Mouse (Mus musculus): ENCODE measurements around the gene Tmem207. TPM values are rescaled to one million over a fixed set of nuclear protein-coding genes. Genes with fewer than 3 reads are reported as not detected.
A peak's percentile ranks its signal among the peaks of the same experiment; 100 is the strongest.

The Tmem207 gene
- not detected for total RNA-seq (2021)
- long read RNA-seq, experiment 1 = 0 reads
- long read RNA-seq, experiment 2 = 0 reads

DNA sequence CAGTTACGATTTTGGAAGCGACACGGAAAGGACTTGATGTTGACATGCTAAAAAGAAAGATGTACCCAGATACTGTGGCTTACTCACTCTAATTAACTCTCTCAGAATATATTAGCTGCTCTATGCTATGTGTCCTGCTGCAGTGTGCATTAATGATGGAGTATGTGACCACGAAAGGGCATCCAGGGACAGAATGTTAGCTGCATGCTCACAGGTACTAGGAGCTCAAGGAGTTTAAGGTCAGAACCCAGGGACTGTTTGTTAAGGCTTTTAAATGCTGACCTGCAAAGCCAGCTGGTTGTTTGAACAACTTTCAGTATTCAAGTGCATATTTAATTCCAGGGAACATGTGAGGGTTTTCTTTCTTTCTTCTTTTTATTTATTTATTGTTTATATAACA is at the start of gene Tmem207:
Gene Tmem207 (minus strand): TSS at position 101 of the 400 bp plus-strand sequence.
- Histone ChIP-seq H3K27ac (no peak within 1 kb of the TSS), H3K4me3 (no peak within 1 kb of the TSS)
- TF ChIP-seq CTCF (IDR thresholded peaks at IDR 0.05) = no peak
- DNase-seq (ENCODE audit: extremely low spot score in 1 of 2, low spot score in 2 of 2) = no peak
- intact Hi-C loops (cut with DNase I) = no loop called here

GRCm38 (mm10) chr16:26574173-26574572 is 47.6 kb upstream of the Tmem207 start:
- H3K4me3 ChIP-seq = no peak overlapping the region
- TF ChIP-seq CTCF (IDR thresholded peaks at IDR 0.05) = no peak
- intact Hi-C loops (cut with DNase I) = no loop called here
- no peak for DNase-seq (ENCODE audit: extremely low spot score in 1 of 2, low spot score in 2 of 2)
- H3K27ac ChIP-seq = no peak overlapping the region

GRCm38 (mm10) chr16:26571836-26572235 is 45.3 kb upstream of the Tmem207 start:
- no peak for TF ChIP-seq CTCF (IDR thresholded peaks at IDR 0.05)
- intact Hi-C loops (cut with DNase I) = no loop called here
- H3K27ac ChIP-seq = no peak overlapping the region
- no peak for DNase-seq (ENCODE audit: extremely low spot score in 1 of 2, low spot score in 2 of 2)
- no peak overlapping the region for H3K4me3 ChIP-seq

- no peak for TF ChIP-seq CTCF (IDR thresholded peaks at IDR 0.05)
- DNase-seq (ENCODE audit: extremely low spot score in 1 of 2, low spot score in 2 of 2) = no peak
- Histone ChIP-seq H3K4me3 (no peak overlapping the region), H3K27ac (no peak overlapping the region)
- intact Hi-C loops (cut with DNase I) = no loop called here
Observed at GRCm38 (mm10) chr16:26569387-26569978, 42.9 kb upstream of the Tmem207 start.

GRCm38 (mm10) chr16:26562771-26563170 is 36.2 kb upstream of the Tmem207 start:
- TF ChIP-seq CTCF (IDR thresholded peaks at IDR 0.05) = no peak
- intact Hi-C loops (cut with DNase I) = no loop called here

DNA sequence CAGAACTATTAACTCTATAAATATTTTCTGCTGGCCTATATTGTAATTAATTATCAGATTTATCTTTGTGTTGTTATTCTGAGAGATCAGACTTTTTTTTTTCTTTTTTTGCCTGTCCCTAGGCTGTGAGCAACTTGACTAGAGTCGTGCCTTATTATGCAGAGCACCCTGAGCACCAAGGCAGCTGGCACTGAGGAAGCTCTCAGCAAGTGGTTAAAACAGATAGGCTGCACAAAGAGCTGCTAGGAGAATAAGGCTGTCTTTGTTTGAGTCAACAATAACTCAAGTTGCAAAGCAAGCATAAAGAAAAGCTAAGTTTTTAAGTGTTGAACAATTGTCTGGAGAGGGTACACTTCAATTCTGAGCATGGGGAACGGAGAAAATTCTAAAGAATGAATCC is 35.2 kb upstream of the Tmem207 start:
- no peak for TF ChIP-seq CTCF (IDR thresholded peaks at IDR 0.05)
- H3K4me3 ChIP-seq = no peak overlapping the region
- no peak overlapping the region for H3K27ac ChIP-seq
- no peak for DNase-seq (ENCODE audit: extremely low spot score in 1 of 2, low spot score in 2 of 2)
- intact Hi-C loops (cut with DNase I) = no loop called here

More at GRCm38 (mm10) chr16:26562771-26563170, 36.2 kb upstream of the Tmem207 start:
- no peak for DNase-seq (ENCODE audit: extremely low spot score in 1 of 2, low spot score in 2 of 2)
- H3K27ac ChIP-seq = no peak overlapping the region
- no peak overlapping the region for H3K4me3 ChIP-seq

DNA sequence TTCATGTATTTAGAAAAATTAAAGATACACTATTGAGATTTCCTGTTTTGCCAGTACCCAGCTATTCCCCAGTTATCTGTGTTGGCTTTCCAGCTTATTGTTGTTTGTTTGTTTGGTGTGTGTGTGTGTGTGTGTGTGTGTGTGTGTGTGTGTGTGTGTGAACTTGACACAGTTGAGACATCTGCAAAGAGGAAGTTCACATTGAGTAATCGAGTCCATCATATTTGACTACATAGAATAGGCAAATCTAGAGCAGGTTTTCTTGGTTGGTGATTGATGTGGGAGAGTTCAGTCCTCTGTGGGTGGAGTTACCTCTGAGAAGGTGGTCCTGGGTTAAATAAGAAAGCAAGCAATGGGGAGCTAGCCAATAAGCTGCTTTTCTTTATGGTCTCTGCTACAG is 32.2 kb upstream of the Tmem207 start:
- no peak overlapping the region for H3K27ac ChIP-seq
- DNase-seq (ENCODE audit: extremely low spot score in 1 of 2, low spot score in 2 of 2) = no peak
- H3K4me3 ChIP-seq = no peak overlapping the region
- intact Hi-C loops (cut with DNase I) = no loop called here
- no peak for TF ChIP-seq CTCF (IDR thresholded peaks at IDR 0.05)

- intact Hi-C loops (cut with DNase I) = no loop called here
- no peak for TF ChIP-seq CTCF (IDR thresholded peaks at IDR 0.05)
- no peak for DNase-seq (ENCODE audit: extremely low spot score in 1 of 2, low spot score in 2 of 2)
- Histone ChIP-seq H3K4me3 (no peak overlapping the region), H3K27ac (no peak overlapping the region)
Observed at GRCm38 (mm10) chr16:26552234-26552633, 25.7 kb upstream of the Tmem207 start.

DNA sequence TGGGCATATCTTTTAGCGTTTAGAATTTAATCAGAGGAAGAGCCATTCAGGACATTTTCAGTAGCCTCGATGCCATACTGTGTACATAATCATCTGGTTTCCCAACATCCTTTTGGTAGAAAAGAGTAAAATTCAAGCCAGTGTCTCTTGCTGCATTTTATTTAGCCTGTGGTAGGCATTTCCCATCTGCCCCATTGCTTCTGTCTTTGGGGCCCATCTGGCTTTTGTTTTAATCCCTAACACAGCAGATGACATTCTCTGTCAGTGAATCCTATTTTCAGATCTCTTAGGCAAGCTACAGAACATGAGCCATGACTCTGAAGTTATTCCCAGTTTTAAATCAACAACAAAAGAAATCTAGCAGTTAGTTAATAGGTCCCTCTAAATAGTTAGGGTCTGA is 22.7 kb upstream of the Tmem207 start:
- intact Hi-C loops (cut with DNase I) = loop anchor here (2.0 kb wide), 1 partner anchor 52 kb away; no protein-coding TSS in a partner anchor
- DNase-seq (ENCODE audit: extremely low spot score in 1 of 2, low spot score in 2 of 2) = no peak
- TF ChIP-seq CTCF (IDR thresholded peaks at IDR 0.05) = no peak
- H3K27ac ChIP-seq = peak overlapping the region; percentile 58; the same call in 1 of the 2 replicates
- no peak overlapping the region for H3K4me3 ChIP-seq

GRCm38 (mm10) chr16:26546879-26547206 is 20.3 kb upstream of the Tmem207 start:
- no peak for DNase-seq (ENCODE audit: extremely low spot score in 1 of 2, low spot score in 2 of 2)
- no peak for TF ChIP-seq CTCF (IDR thresholded peaks at IDR 0.05)
- intact Hi-C loops (cut with DNase I) = no loop called here
- Histone ChIP-seq H3K4me3 (no peak overlapping the region), H3K27ac (no peak overlapping the region)

- intact Hi-C loops (cut with DNase I) = no loop called here
Observed at GRCm38 (mm10) chr16:26546170-26546878, 19.8 kb upstream of the Tmem207 start.

DNA sequence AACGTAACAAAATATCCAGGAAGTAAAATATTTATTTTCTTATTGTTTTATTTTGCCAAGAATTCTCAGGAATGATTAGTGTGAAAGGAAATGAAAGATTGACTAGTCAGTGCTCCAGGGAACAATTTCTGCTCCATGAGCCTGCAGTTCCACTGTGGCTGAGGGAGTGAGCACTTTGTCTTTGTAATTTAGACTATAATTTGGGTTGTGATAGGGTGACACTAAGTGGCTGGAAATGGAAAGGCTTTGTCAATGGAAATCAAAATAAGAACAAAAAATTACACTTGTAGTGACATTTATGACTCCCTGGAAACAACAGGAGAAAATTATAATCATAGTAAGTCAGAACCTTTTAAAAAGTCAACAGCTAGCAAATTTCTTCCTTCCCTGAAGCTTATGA is 5.7 kb upstream of the Tmem207 start:
- no peak for DNase-seq (ENCODE audit: extremely low spot score in 1 of 2, low spot score in 2 of 2)
- no peak overlapping the region for H3K4me3 ChIP-seq
- intact Hi-C loops (cut with DNase I) = no loop called here
- no peak overlapping the region for H3K27ac ChIP-seq
- TF ChIP-seq CTCF (IDR thresholded peaks at IDR 0.05) = no peak; the same call in none of the 2 replicates

More at GRCm38 (mm10) chr16:26546170-26546878, 19.8 kb upstream of the Tmem207 start:
- no peak for DNase-seq (ENCODE audit: extremely low spot score in 1 of 2, low spot score in 2 of 2)
- Histone ChIP-seq H3K4me3 (no peak overlapping the region), H3K27ac (no peak overlapping the region)
- no peak for TF ChIP-seq CTCF (IDR thresholded peaks at IDR 0.05)

GRCm38 (mm10) chr16:26530451-26530850 is 3.9 kb upstream of the Tmem207 start:
- H3K27ac ChIP-seq = no peak overlapping the region
- no peak for DNase-seq (ENCODE audit: extremely low spot score in 1 of 2, low spot score in 2 of 2)
- H3K4me3 ChIP-seq = no peak overlapping the region
- intact Hi-C loops (cut with DNase I) = no loop called here
- no peak for TF ChIP-seq CTCF (IDR thresholded peaks at IDR 0.05)

Data from left cerebral cortex, adult 2 months (tissue).